Mouse (Mus musculus) megakaryocyte, embryonic 14.5 days (primary cell): ENCODE data around the gene Axdnd1. TPM values are rescaled to one million over a fixed set of nuclear protein-coding genes. Genes with fewer than 3 reads are reported as not detected.
A peak's percentile ranks its signal among the peaks of the same experiment; 100 is the strongest.
"Not testable (repeated sequence)": the region's sequence is repeated elsewhere in the genome, so short reads cannot be mapped to it uniquely, and the experiment has no call there.

ENCODE experiments used
- H3K27me3 ChIP-seq: replicated peaks from 2 replicates; pipeline ENCODE3; 2012; ENCODE audit warnings: inconsistent platforms
- H3K36me3 ChIP-seq: replicated peaks from 2 replicates; pipeline ENCODE3; 2012; ENCODE audit warnings: low read length, inconsistent platforms, mixed read lengths
- H3K4me1 ChIP-seq: 2 replicates; pipeline ENCODE4 v1.6.1; 2012; ENCODE audit warnings: inconsistent platforms
- H3K4me3 ChIP-seq: replicated peaks from 2 replicates; pipeline ENCODE3; 2012; ENCODE audit warnings: moderate library complexity, mild to moderate bottlenecking, inconsistent platforms
- H3K9me3 ChIP-seq: 2 replicates; pipeline ENCODE4 v1.6.1; 2012; ENCODE audit warnings: inconsistent platforms
- FLI1 ChIP-seq: IDR thresholded peaks from 2 replicates; pipeline ENCODE4 v1.6.1; 2012; ENCODE audit warnings: low read length, inconsistent platforms, mixed read lengths
- GATA1 ChIP-seq: IDR thresholded peaks from 3 replicates; pipeline ENCODE4 v1.6.1; 2012; ENCODE audit warnings: mixed read lengths, low read length, inconsistent platforms, borderline replicate concordance
- polyA plus RNA-seq: library from polyadenylated mRNA; stranded (reverse); fragments of >175 nt; gene quantifications from 2 replicates; pipeline ENCODE4 v1.2.3, GENCODE M21; 2012; ENCODE audit warnings: low replicate concordance; ENCODE audit not compliant: insufficient read depth

Axdnd1 gene
- polyA plus RNA-seq, 1 experiment: not detected

DNA sequence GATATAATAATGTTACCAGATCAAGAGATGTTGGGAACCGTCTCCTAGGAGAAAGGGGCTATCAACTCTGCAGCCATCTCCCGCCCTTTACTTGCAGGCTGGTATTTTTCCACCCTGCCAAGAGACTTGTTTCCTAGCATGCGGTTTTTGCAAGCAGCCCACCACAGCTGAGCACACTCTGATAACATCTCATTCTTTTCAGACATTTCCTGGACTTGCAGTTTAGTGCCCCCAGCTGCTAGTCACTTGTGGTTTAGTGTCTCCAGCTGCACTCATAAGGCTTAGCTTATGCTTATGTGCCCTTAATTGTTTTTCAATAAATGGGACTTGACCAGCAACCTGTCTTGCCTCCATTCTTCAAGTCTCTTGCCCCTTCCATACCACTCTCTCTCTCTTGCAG, 13.0 kb downstream of the Axdnd1 start:
- Histone ChIP-seq H3K27me3 (no peaks in the 10 kb centered on the region), H3K4me1 (peaks cover 18% of the 10 kb centered on the region), H3K9me3 (peaks cover 31% of the 10 kb centered on the region), H3K36me3 (peaks cover 20% of the 10 kb centered on the region), H3K4me3 (peak overlapping the region; percentile 59)
- no peak for TF ChIP-seq GATA1
- no peak for TF ChIP-seq FLI1

DNA sequence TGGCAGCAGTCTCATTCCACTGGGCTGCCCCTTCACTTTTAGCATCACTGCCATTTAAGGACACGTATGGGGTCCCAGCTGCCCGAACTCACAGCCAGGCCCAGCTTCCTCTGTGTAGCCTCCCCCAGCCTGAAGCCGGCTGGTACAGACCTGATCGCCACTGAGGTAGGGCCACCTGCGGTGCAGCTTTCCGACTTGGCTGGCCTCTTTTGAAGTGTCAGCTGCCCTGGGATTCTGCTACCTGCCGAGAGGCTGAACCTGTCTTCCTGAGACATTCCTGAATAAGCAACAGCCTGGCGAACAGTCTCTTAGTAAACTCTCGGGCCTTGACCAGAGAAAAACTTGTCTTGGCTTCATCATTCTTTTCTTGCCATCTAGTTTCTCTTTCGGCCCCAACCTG, 17.7 kb downstream of the Axdnd1 start:
- Histone ChIP-seq H3K36me3 (peaks cover 20% of the 10 kb centered on the region), H3K4me3 (no peak overlapping the region), H3K9me3 (peaks cover 36% of the 10 kb centered on the region), H3K27me3 (no peaks in the 10 kb centered on the region), H3K4me1 (peaks cover 10% of the 10 kb centered on the region)
- TF ChIP-seq GATA1 (no peak), FLI1 (no peak)

DNA sequence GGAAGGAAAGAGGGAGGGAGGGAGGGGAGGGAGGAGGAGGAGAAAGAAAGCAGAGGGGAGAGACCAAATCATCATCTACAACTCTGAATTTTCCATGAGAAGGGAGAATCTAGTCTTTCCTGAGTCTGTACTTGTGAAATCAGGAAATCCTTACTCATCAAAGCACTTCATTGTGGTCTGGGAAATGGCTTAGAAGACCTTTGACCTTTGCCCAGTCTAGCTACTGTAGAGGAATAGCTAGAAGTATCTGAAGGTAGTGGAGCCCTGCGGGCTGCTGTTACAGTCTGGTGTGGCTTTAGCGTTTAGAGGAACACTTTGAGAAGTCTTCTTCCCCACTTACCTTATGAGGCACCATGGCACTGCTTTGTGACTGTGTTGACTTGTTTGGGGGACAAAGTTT, 18.5 kb downstream of the Axdnd1 start:
- no peaks in the 10 kb centered on the region for H3K27me3 ChIP-seq
- peaks cover 3% of the 10 kb centered on the region for H3K4me1 ChIP-seq
- TF ChIP-seq FLI1 (no peak), GATA1 (no peak)
- H3K9me3 ChIP-seq: peaks cover 36% of the 10 kb centered on the region
- H3K36me3 ChIP-seq: peaks cover 20% of the 10 kb centered on the region
- H3K4me3 ChIP-seq: no peak overlapping the region

DNA sequence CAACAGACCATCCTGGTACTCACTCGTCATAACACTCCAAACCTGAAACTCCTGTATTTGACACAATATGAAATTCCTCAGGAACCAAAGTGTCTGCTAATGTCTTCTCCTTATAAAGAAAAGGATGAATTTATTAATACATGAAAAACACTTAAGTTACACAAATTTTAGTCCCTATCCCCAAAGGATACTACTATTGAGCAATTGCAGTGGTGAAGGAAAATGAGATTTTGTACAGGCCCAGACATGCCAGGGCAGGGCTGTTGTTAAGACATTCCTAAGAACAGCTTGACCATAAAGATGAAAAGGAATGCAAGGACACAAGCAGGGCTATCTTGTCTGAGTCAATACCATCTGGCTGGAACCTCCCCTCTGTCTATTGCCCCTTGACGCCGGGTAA, 20.8 kb downstream of the Axdnd1 start:
- Histone ChIP-seq H3K36me3 (peaks cover 12% of the 10 kb centered on the region), H3K9me3 (peaks cover 24% of the 10 kb centered on the region)
- H3K27me3 ChIP-seq, H3K4me1 ChIP-seq, H3K4me3 ChIP-seq: not testable (repeated sequence)

- no peak overlapping the region for H3K4me3 ChIP-seq
- H3K9me3 ChIP-seq: no peaks in the 10 kb centered on the region
- TF ChIP-seq FLI1 (no peak), GATA1 (no peak)
- H3K4me1 ChIP-seq: peaks cover 35% of the 10 kb centered on the region
- no peaks in the 10 kb centered on the region for H3K27me3 ChIP-seq
- H3K36me3 ChIP-seq: no peaks in the 10 kb centered on the region
Observed at GRCm38 (mm10) chr1:156393148-156393547, 27.8 kb downstream of the Axdnd1 start.

DNA sequence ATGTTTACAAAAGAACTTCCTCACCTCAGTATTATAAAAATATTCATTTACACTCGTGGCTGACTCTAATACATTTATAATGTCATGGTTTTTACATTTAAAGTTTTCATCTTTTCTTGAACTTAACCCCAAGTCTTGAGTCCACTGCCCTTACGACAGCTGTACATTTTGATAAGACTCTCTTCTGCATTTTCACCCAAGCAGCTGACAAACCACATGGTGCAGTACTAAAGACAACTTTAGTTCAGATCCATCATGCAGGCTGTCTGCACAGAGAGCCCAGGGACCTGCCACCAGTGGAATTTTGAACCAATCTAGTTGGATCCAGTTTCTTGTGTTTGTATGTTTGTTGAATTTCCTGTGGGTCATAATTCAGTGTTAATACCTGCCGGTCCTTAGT, 34.1 kb downstream of the Axdnd1 start:
- H3K27me3 ChIP-seq: no peaks in the 10 kb centered on the region
- peaks cover 30% of the 10 kb centered on the region for H3K4me1 ChIP-seq
- no peak overlapping the region for H3K4me3 ChIP-seq
- peaks cover 5% of the 10 kb centered on the region for H3K36me3 ChIP-seq
- H3K9me3 ChIP-seq: peaks cover 9% of the 10 kb centered on the region
- TF ChIP-seq GATA1 (no peak), FLI1 (no peak)

DNA sequence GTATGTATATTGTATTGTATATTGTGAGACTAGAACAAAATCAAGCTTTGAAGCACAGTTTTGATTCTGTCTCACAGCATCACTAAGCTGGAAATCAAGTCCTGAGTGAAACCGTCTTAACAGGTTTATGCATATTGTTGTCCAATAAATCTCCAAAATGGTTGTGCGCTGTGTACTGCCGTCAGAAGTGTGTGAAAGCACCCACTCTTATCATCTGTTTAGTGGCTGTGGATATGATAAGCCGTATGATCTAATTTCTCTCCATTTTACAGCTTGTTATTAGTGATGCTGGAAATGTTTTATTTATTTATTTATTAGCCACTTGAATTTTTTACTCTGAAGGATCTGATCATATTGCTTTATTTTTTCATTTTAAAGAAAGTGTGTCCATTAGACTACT, 34.7 kb downstream of the Axdnd1 start:
- Histone ChIP-seq H3K27me3 (no peaks in the 10 kb centered on the region), H3K9me3 (peaks cover 9% of the 10 kb centered on the region), H3K36me3 (peaks cover 5% of the 10 kb centered on the region), H3K4me1 (peaks cover 25% of the 10 kb centered on the region), H3K4me3 (no peak overlapping the region)
- TF ChIP-seq GATA1: no peak
- no peak for TF ChIP-seq FLI1

DNA sequence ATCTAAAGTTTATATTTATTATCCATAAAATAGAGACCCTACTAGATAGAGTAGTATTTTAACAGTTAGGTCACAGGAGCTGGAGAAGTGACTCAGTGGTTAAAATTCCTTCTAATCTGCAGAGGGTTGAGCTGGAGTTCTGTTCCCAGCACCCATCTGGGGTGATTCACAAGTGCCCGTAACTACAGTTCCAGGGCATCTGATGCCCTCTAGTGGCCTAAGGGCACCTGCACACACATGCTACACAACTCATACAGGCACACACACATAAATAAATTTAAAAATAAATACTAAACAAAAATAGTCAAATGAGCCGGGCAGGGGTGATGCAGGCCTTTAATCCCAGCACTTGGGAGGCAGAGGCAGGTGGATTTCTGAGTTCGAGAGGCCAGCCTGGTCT, 39.7 kb downstream of the Axdnd1 start:
- Histone ChIP-seq H3K27me3 (no peaks in the 10 kb centered on the region), H3K4me1 (peaks cover 5% of the 10 kb centered on the region), H3K4me3 (no peak overlapping the region), H3K9me3 (peaks cover 9% of the 10 kb centered on the region), H3K36me3 (peaks cover 5% of the 10 kb centered on the region)
- TF ChIP-seq FLI1 (no peak), GATA1 (no peak)

- H3K36me3 ChIP-seq: no peaks in the 10 kb centered on the region
- H3K4me3 ChIP-seq: no peak within 1 kb of the TSS
- H3K9me3 ChIP-seq: peaks cover 22% of the 10 kb centered on the region
- H3K27me3 ChIP-seq: no peaks in the 10 kb centered on the region
- TF ChIP-seq GATA1 (no peak), FLI1 (no peak)
- H3K4me1 ChIP-seq: no peaks in the 10 kb centered on the region
Observed at GRCm38 (mm10) chr1:156365740-156366139, 55.2 kb downstream of the Axdnd1 start, which contains the start of gene Gm2000. Gm2000 (plus strand) TSS chr1:156366040.

- Histone ChIP-seq H3K36me3 (no peaks in the 10 kb centered on the region), H3K4me3 (no peak overlapping the region), H3K4me1 (peaks cover 6% of the 10 kb centered on the region), H3K27me3 (no peaks in the 10 kb centered on the region), H3K9me3 (peaks cover 17% of the 10 kb centered on the region)
- TF ChIP-seq FLI1 (no peak), GATA1 (no peak)
Observed at GRCm38 (mm10) chr1:156352466-156352865, 68.5 kb downstream of the Axdnd1 start.

- Histone ChIP-seq H3K4me1 (peaks cover 6% of the 10 kb centered on the region), H3K36me3 (no peaks in the 10 kb centered on the region), H3K9me3 (peaks cover 20% of the 10 kb centered on the region), H3K27me3 (peaks cover 3% of the 10 kb centered on the region), H3K4me3 (no peak overlapping the region)
- TF ChIP-seq FLI1 (no peak), GATA1 (no peak)
Observed at GRCm38 (mm10) chr1:156350441-156350840, 70.5 kb downstream of the Axdnd1 start.
